Mouse (Mus musculus) megakaryocyte, embryonic 14.5 days (primary cell): Measurements from ENCODE around the gene Gramd2.

ENCODE experiments used
- FLI1 ChIP-seq: IDR thresholded peaks from 2 replicates; pipeline ENCODE4 v1.6.1; 2012; ENCODE audit warnings: low read length, inconsistent platforms, mixed read lengths
- GATA1 ChIP-seq: IDR thresholded peaks from 3 replicates; pipeline ENCODE4 v1.6.1; 2012; ENCODE audit warnings: mixed read lengths, low read length, inconsistent platforms, borderline replicate concordance

GRCm38 (mm10) chr9:59748387-59748786, 68.4 kb downstream of the Gramd2 start:
- no peak for TF ChIP-seq GATA1
- TF ChIP-seq FLI1: no peak
